Mouse (Mus musculus): Measurements from ENCODE around the gene Lamb3.

Gene Lamb3

DNA sequence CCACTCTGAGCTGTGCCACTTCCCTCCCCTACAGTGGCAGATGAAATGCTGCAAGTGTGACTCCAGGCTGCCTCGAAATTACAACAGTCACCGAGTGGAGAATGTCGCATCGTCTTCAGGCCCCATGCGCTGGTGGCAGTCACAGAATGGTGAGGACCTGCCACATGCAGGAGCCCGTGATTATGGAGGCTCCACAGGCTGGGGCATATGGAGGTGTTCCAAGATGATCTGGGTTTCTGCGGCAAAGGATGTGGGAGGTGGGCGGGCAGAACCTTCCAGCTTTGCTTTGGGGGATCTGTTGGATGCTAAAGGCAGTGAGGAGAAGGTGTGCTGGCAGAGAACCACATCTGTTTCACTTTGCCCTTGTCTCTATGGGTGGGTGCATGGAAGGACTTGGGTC, 112.9 kb downstream of the Lamb3 start:
- DNase-seq: no peak

DNA sequence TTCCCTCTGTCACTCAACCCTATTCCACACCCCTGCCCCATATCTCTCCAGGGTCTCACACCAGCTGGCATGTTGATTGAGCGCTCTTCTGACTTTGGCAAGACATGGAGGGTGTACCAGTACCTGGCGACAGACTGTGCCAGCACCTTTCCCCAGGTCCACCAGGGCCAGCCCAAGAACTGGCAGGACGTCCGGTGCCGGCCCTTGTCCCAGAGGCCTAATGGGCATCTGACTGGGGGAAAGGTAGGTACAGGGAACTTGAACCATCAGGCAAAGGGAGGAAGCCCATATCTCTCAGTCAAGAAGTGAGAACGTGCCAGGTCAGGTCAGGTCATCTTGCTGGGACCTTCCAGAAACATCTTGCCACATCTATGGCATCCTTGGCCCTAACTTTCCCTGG, 116.2 kb downstream of the Lamb3 start:
- no peak for DNase-seq

DNA sequence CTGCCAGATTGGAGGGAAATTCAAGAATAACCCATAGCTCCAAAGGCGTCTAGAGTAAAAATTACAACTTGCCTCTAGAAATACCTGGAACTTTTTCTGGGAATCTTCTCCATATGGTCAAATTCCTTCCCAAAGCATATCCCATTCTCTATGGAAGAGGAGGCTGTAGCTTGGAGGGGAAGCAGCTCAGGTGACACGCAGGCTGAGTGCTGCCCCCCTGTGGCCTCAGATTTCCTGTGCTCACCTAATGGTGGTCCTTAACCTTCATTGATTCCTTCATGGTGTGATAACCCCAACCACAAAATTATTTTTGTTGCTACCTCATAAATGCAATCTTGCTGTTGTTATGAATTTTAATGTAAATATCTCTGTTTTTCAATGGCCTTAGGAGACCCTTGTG, 116.7 kb downstream of the Lamb3 start:
- no peak for DNase-seq

DNA sequence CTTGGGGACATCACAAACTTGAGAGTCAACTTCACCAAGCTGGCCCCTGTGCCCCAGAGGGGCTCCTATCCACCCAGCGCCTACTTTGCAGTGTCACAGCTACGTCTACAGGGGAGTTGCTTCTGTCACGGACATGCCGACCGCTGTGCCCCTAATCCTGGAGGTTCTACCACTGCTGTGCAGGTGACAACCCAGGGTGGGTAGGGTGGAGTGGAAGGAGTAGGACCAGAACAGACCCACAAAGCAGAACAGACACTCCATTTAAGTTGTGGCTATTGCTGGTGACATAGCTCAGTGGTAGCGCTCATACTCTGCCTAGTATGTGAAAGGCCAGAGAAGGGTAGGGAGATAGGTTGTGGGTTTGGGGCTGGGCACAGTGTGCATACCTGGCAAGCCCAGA, 118.4 kb downstream of the Lamb3 start:
- no peak for DNase-seq

DNA sequence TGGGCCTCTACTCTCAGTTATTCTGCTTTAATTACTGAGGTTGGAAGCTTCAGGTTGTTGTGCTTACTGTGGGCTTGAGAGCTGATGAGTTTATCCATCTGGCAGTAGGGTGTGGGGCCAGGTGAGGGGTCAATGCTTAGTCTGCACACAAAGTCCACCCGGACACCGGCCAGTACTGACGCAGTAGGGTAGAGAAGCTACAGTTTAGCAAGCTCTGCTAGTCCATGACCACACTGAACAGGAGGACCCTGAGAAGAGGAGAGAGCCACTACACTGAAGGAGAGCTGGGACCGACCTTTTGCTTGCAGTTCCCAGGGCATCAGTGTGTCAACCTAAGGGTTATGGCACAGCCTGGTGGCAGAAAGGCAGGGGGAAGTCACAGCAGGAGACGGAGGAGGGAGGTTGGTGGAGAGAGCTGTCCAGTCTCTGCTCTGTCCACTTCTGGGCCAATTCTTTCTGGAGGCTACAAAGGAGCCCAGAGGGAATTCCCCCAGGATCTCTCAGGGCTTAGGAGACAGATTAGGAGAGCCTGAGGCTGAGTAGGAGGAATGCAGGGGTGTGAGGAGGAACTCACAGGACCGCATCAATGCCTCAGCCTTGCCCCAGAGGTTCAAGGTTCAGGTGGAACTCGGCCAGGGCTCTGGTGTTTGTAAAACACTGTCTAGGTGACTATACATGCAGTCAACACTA, 119.1 kb downstream of the Lamb3 start:
- no peak for DNase-seq

DNA sequence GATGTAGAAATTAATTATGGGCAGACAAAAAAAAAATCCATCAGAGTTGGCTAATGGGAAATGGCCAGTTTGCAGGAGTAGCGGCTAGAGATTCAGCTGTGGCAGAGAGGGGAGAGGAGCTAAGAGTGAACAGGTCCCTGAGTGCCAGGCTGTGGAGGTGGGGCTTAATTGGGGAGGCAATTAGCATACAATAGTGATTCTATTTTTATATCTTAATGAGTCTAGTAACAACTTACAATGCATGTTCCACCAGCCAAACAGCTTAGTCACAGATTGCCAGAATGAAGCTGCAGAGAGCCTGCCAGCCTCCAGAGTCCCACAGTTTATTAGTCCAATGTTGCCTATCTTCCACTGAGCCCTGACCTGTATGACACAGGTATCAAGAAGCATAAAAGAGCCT, 119.7 kb downstream of the Lamb3 start:
- peak; percentile 67 for DNase-seq

DNA sequence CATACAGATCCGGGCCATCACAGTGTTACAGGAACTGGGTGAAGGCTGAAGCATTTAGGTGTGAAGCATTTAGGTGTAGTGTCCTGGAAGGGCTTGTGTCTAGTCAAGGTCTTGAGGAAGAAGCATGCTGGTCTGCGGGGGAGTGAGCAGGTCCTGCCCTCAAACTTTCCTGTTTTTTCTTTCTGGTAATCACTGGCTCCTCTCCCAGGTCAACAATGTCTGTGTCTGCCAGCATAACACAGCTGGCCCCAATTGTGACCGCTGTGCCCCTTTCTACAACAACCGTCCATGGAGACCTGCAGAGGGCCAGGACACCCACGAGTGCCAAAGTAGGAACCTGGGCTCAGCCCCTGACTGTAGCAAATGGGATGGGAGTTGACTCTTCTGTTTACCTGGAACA, 120.2 kb downstream of the Lamb3 start:
- DNase-seq: no peak

DNA sequence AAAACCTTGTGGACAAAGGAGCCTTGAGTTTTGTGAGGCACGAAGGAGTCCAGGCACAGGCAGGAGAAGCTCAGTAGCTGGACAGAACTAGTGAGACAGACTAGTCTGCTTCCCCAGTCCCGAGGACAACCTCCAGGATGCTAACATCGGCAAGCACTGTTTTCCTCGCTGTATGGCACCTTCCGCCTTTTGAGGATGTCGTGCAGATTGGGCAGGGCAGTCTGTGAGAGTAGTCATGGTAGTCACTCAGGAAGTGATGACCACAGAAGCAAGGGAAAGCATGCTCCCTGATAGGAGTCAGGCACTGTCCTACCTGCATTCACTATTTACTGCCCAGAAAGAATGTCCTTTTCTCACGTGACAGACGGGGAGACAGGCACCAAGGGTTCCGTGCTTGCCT, 122.1 kb downstream of the Lamb3 start:
- no peak for DNase-seq

DNA sequence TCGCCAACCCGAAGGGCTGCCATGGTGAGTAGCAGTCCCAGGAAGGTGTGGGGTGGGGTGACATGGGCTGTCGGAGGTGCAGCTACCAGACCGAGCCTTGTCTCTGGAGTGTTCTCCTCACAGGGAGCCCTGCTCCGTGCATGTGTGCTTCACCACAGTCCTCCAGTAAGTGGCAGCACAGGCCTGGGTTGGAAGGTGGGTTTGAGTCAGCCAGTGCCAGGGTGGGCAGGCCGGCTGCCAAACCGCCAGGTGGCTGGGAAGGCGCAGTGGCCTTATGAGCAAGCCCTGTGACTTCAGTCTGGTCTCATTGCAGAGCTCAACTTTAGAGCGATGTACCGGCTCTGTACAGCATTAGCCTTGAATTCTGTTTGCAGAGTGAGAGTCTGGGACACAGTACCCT, 122.7 kb downstream of the Lamb3 start:
- DNase-seq: peak; percentile 85

DNA sequence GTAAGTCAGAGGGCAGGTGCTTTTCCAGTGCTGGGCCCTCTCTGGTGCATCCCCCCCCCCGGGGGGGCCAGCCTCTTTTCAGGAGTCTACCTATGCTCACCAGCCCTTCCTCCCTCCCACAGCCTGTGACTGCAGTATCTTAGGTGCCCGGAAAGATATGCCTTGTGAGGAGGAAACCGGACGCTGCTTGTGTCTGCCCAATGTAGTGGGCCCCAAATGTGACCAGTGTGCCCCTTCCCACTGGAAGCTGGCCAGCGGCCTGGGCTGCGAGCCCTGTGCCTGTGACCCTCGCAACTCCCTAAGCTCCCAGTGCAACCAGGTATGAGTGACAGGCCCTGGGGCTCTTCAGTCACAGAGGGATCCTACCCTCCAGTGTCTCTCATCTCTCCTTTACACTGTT, 123.1 kb downstream of the Lamb3 start:
- no peak for DNase-seq

DNA sequence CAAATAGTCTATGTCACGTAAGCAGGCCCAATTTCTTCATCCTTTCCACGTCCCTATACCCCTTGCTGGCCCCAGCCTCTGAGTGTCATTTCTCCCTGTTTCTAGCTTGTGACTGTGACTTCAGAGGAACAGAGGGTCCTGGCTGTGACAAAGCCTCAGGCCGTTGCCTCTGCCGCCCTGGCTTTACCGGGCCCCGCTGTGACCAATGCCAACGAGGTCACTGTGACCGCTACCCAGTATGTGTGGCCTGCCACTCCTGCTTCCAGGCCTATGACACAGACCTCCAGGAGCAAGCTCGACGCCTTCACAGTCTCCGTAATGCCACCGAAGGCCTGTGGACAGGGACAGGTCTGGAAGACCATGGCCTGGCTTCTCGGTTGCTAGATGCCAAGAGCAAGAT, 124.5 kb downstream of the Lamb3 start:
- no peak for DNase-seq

DNA sequence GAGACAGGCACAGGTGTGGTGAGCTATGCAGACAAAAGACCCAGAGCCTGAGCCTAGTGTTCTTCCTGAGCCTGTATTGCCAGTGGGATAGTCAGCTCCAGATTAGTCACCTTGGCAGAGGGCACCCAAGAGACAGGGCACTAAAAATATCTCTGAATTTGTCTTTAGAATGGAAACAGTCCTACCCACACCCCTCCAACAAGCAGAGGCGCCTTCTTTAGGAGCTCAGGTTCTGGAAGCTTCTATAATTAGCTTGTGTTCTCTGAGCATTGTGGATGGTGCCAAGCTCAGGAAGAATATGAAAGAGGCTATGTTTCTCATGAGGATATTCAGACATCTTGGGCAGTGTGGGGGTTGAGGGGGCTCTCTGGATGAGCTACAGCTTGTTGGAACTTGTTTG, 125.2 kb downstream of the Lamb3 start:
- DNase-seq: peak; percentile 45

DNA sequence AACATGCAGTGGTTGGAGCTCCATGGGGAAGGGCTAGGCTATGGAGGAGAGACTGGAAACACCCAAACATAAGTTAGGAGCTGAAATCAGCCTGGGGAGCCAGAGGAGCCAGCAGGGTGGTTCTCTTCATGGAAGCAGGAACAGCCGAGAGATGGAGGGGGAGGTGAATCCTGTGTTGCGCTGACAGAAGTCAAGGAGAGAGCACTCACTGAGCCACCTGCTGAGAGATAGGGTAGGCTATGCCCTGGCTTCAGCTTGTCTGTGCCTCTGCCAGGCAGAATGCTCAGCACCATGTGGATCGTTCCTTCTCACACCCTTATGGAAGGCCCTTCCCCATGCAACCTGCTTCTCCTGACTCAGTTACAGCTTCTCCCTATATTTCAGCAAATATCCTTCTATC, 126.3 kb downstream of the Lamb3 start:
- no peak for DNase-seq

DNA sequence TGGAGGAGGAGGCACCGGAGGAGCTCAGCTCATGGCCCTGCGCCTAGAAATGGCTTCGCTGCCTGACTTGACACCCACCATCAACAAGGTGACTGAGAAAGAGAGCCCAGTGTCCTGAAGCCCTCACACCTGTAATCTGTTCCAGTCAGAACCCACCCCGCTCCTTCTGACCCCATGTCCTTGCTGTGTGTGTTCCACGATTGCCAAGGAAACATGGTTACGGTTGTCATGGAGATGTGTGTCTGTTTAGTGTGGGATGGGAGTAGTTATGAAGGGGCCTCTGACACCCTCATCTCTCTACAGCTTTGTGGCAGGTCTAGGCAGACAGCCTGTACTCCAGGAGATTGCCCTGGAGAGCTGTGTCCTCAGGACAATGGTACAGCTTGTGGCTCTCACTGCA, 127.0 kb downstream of the Lamb3 start:
- DNase-seq: no peak

DNA sequence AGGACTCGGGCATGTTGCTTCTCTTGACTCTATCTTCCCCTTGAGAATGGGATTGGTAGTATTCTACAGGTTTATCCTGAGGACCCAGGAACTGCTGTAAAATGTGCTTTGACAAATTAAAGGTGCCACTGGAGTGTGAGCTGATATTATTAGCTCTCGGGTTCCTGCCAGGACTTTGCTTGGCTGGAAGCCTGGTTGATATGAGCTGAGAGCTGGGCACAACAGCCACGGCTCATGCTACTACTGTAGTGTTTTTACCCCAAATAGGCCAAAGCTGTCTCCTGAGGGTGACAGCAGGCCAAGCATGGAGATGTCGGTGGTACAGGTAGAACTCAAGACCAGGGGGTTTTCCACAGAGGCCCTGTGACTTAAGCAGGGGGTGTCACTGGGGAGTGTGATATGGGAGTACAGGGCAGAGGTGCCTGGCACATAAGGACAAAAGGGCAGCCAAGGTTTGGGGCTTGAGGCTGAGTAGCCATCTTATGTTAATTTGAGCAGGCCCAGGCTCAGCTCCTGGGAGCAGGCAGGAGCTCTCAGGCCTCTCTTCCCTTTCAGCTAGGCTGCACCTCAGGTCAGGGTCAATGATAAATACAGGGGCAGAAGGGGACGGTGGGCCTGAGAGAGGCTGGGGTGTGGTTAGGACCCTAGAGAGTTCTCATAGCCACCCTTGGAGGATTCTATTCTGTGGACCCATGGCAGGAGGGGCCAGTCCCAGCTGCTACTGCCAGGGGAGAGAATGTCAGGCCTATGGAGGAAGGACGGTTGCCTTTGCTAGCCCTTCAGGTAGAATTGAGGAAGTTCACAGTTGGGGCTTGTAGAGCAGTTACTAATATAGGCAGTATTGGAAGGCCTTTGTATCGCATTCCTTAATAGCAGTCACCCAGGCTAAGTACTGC, 128.9 kb downstream of the Lamb3 start:
- peak; percentile 64 for DNase-seq

DNA sequence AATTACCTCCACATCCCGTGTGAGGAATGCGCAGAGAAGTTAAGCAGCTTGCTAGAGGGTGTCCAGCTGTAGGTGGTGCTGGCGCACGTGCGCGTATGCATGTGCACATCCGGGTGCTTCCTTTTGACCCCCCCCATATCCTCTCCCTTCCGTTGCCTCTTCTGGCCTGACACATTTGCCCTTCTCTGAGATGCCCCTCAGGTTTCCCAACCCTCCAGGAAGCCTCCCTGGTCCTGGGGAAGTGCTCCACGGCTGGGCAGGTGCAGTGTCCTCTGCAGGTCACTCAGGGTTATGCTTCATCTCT, 129.5 kb downstream of the Lamb3 start:
- no peak for DNase-seq

DNA sequence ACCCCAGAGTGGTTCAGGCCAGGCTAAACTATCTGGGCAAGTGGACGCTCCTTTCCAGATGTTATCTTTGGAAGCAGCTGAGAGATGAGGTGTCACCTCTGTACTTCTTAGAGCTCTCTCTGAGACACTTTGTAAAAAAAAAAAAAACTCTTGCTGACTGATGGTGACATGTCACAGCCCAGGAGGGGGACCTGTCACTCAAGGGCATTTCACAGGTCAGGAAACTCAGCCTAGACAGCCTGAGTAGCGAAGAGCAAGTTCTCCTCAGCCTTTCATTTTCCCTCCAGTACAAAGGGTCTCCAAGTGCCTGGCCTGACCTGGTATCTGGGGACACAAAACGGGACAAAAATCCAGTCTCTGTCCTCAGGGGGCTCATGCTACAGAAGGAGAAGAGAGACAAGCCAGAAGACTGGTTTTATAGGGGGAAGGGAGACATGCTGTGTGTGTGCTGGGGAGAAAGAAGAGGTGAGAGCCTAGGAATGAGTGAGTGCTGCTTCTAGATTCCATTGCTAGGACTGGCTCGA, 130.3 kb downstream of the Lamb3 start:
- no peak for DNase-seq

DNA sequence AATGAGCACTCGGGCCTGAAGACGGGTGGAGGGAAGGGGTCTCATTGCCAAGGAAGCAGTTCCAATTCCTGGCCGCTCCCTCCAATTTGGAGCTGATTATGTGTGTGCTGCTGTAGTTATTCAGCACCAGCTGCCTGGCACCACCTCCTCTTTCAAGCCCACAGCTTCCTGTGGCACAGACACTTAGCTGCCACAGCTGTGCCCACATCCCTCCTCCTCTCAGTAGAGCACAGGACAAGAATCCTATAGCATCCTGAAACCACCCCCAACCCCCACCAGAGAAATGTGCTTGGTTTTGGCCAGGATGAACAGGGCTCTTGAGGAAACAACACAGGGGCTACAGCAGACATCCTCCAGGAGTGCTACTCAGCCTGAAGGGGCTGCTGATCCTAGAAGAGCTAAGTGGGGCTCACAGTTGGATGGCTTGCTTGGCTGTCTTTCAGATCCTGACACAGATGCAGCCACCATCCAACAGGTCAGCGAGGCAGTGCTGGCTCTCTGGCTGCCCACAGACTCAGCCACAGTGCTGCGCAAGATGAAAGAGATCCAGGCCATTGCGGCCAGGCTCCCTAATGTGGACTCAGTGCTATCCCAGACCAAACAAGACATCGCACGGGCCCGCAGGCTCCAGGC, 131.0 kb downstream of the Lamb3 start:
- peak; percentile 79 for DNase-seq

DNA sequence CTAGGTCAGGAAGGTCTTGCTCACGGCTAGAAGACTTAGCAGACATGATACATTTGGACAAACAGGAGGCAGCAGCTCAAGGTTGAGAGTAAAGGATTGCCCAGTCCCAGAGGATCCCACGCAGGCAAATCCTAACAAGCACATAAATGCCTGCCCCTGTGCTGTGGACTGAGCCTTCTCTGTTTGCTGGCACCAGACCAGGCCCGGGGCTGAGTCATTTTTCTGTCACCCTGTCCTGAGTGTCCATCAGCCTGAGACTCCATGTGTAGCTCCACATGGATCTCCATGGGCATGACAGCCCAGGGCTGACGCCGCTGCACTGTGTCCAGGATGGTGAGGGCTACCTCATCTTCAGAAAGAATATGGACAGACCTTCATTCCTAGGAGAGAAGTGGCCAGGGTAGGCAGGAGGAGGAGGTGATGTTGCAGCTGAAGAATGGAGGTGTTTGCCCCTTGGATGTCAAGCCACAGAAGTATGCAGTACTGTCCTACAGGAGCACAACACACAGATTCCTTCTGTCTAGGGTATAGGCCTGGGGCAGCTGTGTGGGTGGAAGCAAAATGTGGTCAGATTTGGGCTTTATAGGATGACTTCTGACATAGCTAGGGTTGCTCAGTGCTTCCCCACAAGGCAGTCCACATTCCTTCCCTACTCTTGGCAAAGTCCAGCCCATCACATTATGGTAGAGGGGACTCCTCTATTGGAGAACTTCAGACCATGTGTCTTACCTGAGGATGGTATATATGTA, 134.9 kb downstream of the Lamb3 start:
- DNase-seq: no peak

DNA sequence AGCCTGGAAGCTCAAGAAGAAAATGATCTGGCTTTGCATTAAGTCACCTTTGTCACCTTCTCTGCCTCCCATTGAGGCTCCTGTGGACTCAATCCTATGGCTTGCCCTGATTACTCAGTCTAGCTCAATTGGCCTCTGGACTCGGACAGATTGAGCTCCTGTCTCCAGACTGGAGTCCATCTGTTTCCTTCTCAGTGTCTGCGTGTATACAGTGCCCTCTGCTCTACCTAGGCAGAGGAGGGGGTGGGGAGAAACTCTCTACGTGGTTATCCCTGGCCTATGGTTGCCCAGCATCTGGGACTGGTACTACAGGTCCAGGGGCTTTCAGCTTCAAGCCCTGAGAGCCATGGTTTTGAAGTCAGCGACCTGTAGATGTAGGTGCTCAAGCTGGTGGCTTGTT, 136.4 kb downstream of the Lamb3 start:
- no peak for DNase-seq

DNA sequence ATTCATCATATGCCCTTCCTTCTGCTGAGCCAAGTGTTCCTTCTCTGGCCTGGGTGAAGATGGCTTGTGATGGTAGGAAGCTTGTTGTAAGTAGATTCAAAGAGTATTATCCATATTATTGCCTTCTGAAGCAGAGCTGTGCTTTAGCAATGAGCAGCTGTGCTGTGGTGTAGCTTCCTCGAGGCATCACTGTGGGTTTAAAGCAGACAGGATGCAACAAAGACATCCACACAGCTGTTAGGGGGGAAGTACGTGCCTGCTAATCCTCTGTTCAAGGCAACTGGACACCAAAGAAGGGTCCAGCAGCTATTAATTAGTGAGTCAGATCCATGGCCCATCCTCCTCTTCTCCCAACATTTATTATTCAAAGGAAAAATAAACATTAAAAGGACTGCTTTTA, 137.5 kb downstream of the Lamb3 start:
- no peak for DNase-seq

DNA sequence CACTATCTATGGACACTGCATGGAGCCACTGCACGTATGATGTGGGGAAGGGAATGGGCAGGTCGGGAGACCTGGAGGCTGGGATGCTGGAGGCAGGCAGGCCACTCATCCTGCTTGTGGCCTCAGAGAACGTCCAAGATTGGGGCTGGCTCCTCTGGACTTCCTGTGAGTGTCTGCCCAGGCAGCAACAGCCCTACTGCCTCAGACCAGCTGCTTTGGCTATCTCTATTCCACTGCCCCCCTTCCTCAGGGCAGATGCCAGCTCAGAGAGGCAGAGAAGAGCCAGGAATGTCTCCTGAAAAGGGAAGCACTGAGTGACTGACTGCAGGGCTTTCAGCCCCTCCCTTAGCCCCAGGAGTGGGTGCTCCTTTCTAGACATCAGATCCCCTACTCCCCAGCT, 139.4 kb downstream of the Lamb3 start:
- no peak for DNase-seq

DNA sequence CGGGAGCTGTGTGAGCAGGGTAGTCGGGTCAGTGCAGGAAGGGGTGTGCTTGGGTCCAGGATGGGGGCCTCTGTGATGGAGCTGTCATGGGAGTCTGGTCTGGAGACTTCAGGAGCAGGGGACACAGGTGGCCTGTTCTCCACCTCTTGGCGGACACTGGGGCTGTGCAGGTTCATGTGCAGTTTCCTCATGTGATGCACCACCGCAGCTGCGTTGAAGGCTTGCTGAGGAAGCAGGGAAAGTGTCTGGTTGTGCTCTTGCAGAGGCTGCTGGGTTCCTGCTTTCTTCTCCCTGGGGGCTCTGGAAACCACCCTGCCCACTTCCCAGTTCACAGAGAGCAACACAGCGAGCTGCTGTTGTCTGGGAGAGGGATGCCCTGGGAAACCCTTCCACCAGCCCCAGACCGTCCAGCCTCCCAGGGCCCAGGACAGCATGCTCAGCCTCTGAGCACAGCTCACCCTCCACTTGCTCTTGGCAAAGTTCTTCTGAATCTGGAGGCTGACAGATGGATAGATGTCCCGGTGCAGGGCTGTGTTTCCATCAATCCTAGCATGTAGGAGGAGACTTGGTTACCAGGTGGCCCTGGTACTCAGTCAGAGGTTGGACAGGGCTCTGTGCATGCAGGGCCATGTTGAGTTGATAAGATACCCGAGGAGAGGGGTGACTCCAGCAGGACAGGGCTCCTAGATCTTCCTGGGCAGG, 140.9 kb downstream of the Lamb3 start:
- peak; percentile 33 for DNase-seq
